Mouse (Mus musculus) Muller cell, postnatal 12 days (primary cell): ENCODE measurements around the gene Hist1h2bm.

Experiments used
- DNase-seq: peaks from one replicate; pipeline ENCODE4 v3.0.0-alpha.2; 2015; ENCODE audit errors: inconsistent ontology term

The Hist1h2bm gene

GRCm38 (mm10) chr13:21721757-21722372, at the start of gene Hist1h2bm:
Gene Hist1h2bm (plus strand): TSS chr13:21722044.
- DNase-seq, result peak; percentile 96

GRCm38 (mm10) chr13:21677305-21677704, 44.5 kb upstream of the Hist1h2bm start, which contains the start of gene Olfr1360:
Gene Olfr1360 (minus strand): TSS chr13:21677405.
- DNase-seq, result no peak

GRCm38 (mm10) chr13:21697811-21698210, 24.0 kb upstream of the Hist1h2bm start, which contains the start of gene Olfr1359:
Gene Olfr1359 (plus strand): TSS chr13:21698111.
- DNase-seq, result no peak

GRCm38 (mm10) chr13:21706669-21707068, 15.2 kb upstream of the Hist1h2bm start:
- no peak for DNase-seq

- peak; percentile 89 for DNase-seq
Measured at GRCm38 (mm10) chr13:21710031-21710711, 11.7 kb upstream of the Hist1h2bm start.

- DNase-seq, result peak; percentile 85
Measured at GRCm38 (mm10) chr13:21710821-21711525, 10.9 kb upstream of the Hist1h2bm start.

GRCm38 (mm10) chr13:21711698-21712097, 10.1 kb upstream of the Hist1h2bm start:
- DNase-seq, result no peak

GRCm38 (mm10) chr13:21714725-21715124, 7.1 kb upstream of the Hist1h2bm start:
- peak; percentile 54 for DNase-seq

GRCm38 (mm10) chr13:21715131-21715863, 6.5 kb upstream of the Hist1h2bm start:
- DNase-seq, result peak; percentile 56

- DNase-seq, result peak; percentile 95
Measured at GRCm38 (mm10) chr13:21715864-21716539, 5.8 kb upstream of the Hist1h2bm start, which contains the start of the genes Hist1h2bl and Hist1h2ai. Gene Hist1h2bl (minus strand): TSS chr13:21716143. Gene Hist1h2ai (plus strand): TSS chr13:21716422.

GRCm38 (mm10) chr13:21716540-21717391, 5.1 kb upstream of the Hist1h2bm start:
- DNase-seq, result peak; percentile 61

GRCm38 (mm10) chr13:21717397-21718357, 4.2 kb upstream of the Hist1h2bm start, which contains the start of gene Hist1h3h:
Gene Hist1h3h (plus strand): TSS chr13:21717659.
- peak; percentile 92 for DNase-seq

GRCm38 (mm10) chr13:21718381-21719080, 3.3 kb upstream of the Hist1h2bm start:
- DNase-seq, result peak; percentile 11

- peak; percentile 57 for DNase-seq
Measured at GRCm38 (mm10) chr13:21721107-21721756, 612 bp upstream of the Hist1h2bm start.

GRCm38 (mm10) chr13:21722373-21722925, 605 bp downstream of the Hist1h2bm start:
- peak; percentile 73 for DNase-seq

GRCm38 (mm10) chr13:21722993-21723836, 1.4 kb downstream of the Hist1h2bm start:
- no peak for DNase-seq
